Mouse (Mus musculus): ENCODE measurements around the gene Gsdme. TPM values are rescaled to one million over a fixed set of nuclear protein-coding genes. Genes with fewer than 3 reads are reported as not detected.

Gsdme gene
- polyA plus RNA-seq (2017; shearing (Covaris generic)), result 10 to 100 TPM; 13.9 to 18.5 (median 15.4) TPM

- ATAC-seq, result no peak
Measured at GRCm38 (mm10) chr6:50263670-50264069, at the start of gene Gsdme. TSS of gene Gsdme (minus strand) at chr6:50263862.

GRCm38 (mm10) chr6:50312647-50313046 lies 49.0 kb upstream of the Gsdme start:
- ATAC-seq, result peak; percentile 94

- ATAC-seq, result no peak
Measured at GRCm38 (mm10) chr6:50309019-50309418, 45.4 kb upstream of the Gsdme start.

GRCm38 (mm10) chr6:50306625-50307024 lies 43.0 kb upstream of the Gsdme start:
- no peak for ATAC-seq

GRCm38 (mm10) chr6:50304949-50305491 lies 41.4 kb upstream of the Gsdme start:
- ATAC-seq, result peak; percentile 54

GRCm38 (mm10) chr6:50301121-50301520 lies 37.5 kb upstream of the Gsdme start:
- no peak for ATAC-seq

- ATAC-seq, result no peak
Measured at GRCm38 (mm10) chr6:50300622-50301021, 37.0 kb upstream of the Gsdme start.

- ATAC-seq, result no peak
Measured at GRCm38 (mm10) chr6:50299071-50299470, 35.4 kb upstream of the Gsdme start.

- no peak for ATAC-seq
Measured at GRCm38 (mm10) chr6:50297671-50298070, 34.0 kb upstream of the Gsdme start.

GRCm38 (mm10) chr6:50295136-50295535 lies 31.5 kb upstream of the Gsdme start:
- ATAC-seq, result no peak

- ATAC-seq, result peak; percentile 95
Measured at GRCm38 (mm10) chr6:50294128-50294527, 30.5 kb upstream of the Gsdme start.

GRCm38 (mm10) chr6:50291650-50292049 lies 28.0 kb upstream of the Gsdme start:
- no peak for ATAC-seq

- no peak for ATAC-seq
Measured at GRCm38 (mm10) chr6:50286881-50287280, 23.2 kb upstream of the Gsdme start.

GRCm38 (mm10) chr6:50279642-50280041 lies 16.0 kb upstream of the Gsdme start:
- ATAC-seq, result no peak

GRCm38 (mm10) chr6:50273947-50274346 lies 10.3 kb upstream of the Gsdme start:
- ATAC-seq, result no peak

GRCm38 (mm10) chr6:50273416-50273815 lies 9.8 kb upstream of the Gsdme start:
- no peak for ATAC-seq

- no peak for ATAC-seq
Measured at GRCm38 (mm10) chr6:50262310-50262709, 1.4 kb downstream of the Gsdme start.

GRCm38 (mm10) chr6:50261922-50262261 lies 1.8 kb downstream of the Gsdme start:
- no peak for ATAC-seq

- ATAC-seq, result peak; percentile 69
Measured at GRCm38 (mm10) chr6:50261201-50261921, 2.3 kb downstream of the Gsdme start.

GRCm38 (mm10) chr6:50255356-50255755 lies 8.3 kb downstream of the Gsdme start:
- no peak for ATAC-seq

GRCm38 (mm10) chr6:50254723-50255184 lies 8.9 kb downstream of the Gsdme start:
- ATAC-seq, result no peak

- peak; percentile 82 for ATAC-seq
Measured at GRCm38 (mm10) chr6:50252690-50253089, 11.0 kb downstream of the Gsdme start.

- ATAC-seq, result no peak
Measured at GRCm38 (mm10) chr6:50247791-50248190, 15.9 kb downstream of the Gsdme start.

- no peak for ATAC-seq
Measured at GRCm38 (mm10) chr6:50247356-50247755, 16.3 kb downstream of the Gsdme start.

- no peak for ATAC-seq
Measured at GRCm38 (mm10) chr6:50244967-50245366, 18.7 kb downstream of the Gsdme start.

Measured in inflammation-experienced regulatory T-cells, adult 6 months (primary cell).